Mouse (Mus musculus) CD4-positive, CD25-positive, alpha-beta regulatory T cell, adult 9 weeks (primary cell): ENCODE data around the gene Cntn6. TPM values are rescaled to one million over a fixed set of nuclear protein-coding genes. Genes with fewer than 3 reads are reported as not detected.

Source experiments
- polyA plus RNA-seq: library from polyadenylated mRNA; unstranded; fragments of 100-300 nt; shearing (Covaris generic); gene quantifications from one replicate; pipeline ENCODE4 v1.2.1, GENCODE M21; 2017

Gene Cntn6
- not detected for polyA plus RNA-seq

DNA sequence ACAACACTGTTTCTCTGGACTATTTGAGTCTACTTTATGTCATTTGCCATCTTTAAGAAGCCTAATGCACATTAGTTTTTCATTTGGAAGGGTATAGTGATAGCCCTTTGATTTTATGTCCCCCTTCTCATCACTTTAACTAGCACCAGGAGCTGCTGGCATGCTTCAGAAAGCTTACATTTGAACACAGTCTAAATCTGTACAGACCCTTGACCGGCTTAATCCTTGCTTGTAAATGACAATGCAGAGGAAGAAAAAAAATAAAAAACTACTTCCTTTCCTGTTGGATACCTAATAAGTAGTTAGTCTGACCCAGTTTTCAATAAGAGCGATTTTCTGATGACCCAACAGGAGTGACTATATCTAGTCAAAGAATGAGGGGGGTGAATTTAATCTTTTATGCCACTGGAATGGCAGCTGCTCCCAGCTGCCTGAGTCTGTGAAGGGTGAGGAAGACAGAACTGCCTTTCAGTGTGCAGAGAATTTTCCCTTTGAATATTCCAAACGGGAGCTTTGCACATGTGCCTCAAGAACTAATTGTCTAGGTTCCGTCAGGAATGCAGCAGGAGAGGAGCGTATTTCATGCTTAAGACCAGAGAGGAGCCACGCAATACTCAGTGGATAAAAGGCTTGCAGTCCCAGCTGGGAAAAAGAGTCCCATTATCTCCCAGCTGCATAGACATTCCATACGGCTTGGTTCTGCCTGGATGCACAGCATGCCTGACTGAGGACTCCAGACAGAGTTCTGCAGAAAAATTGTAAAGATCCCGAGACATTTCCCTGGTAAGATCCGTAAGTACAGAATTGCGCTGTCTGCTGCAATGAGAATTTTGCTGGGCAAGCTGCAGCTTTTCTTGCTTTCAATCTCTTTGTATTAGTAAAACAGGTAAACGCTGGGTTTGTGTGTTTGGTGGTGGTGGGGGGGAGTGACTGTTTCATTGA, at the start of gene Cntn6:
Gene Cntn6, plus strand, starts transcription at position 301 of the 942 bp plus-strand sequence.

